Mouse (Mus musculus): ENCODE results near the gene Ifna11. TPM values are rescaled to one million over a fixed set of nuclear protein-coding genes. Genes with fewer than 3 reads are reported as not detected.

Gene Ifna11
- polyA plus RNA-seq, 1 experiment from 2014 or later = not detected

Other genes with a start within 250 kb of the Ifna11 start
- gene Ifna14, start 248.2 kb upstream of the Ifna11 start, polyA plus RNA-seq (2016; fragmentation: Nextera tagmentation; extraction: Ambion mirVana) = not detected in 2 replicates
- not detected in 2 replicates for gene Ifna9, start 227.6 kb upstream of the Ifna11 start, polyA plus RNA-seq (2016; fragmentation: Nextera tagmentation; extraction: Ambion mirVana)
- not detected in 2 replicates for gene Ifna12, start 216.6 kb upstream of the Ifna11 start, polyA plus RNA-seq (2016; fragmentation: Nextera tagmentation; extraction: Ambion mirVana)
- gene C87499, start 185.5 kb upstream of the Ifna11 start, polyA plus RNA-seq (2016; fragmentation: Nextera tagmentation; extraction: Ambion mirVana) = not detected in 2 replicates
- not detected in 2 replicates for gene Ifna13, start 175.5 kb upstream of the Ifna11 start, polyA plus RNA-seq (2016; fragmentation: Nextera tagmentation; extraction: Ambion mirVana)
- not detected in 2 replicates for gene Ifna16, start 143.0 kb upstream of the Ifna11 start, polyA plus RNA-seq (2016; fragmentation: Nextera tagmentation; extraction: Ambion mirVana)
- not detected in 2 replicates for gene Ifna2, start 136.0 kb upstream of the Ifna11 start, polyA plus RNA-seq (2016; fragmentation: Nextera tagmentation; extraction: Ambion mirVana)
- gene Ifnab, start 128.6 kb upstream of the Ifna11 start, polyA plus RNA-seq (2016; fragmentation: Nextera tagmentation; extraction: Ambion mirVana) = not detected in 2 replicates
- gene Gm26566, start 98.2 kb upstream of the Ifna11 start, polyA plus RNA-seq (2016; fragmentation: Nextera tagmentation; extraction: Ambion mirVana) = 0.83 and 1.1 TPM in 2 replicates
- gene Klhl9, start 97.5 kb upstream of the Ifna11 start, polyA plus RNA-seq (2016; fragmentation: Nextera tagmentation; extraction: Ambion mirVana) = 108 and 112 TPM in 2 replicates
- gene Gm13271, start 65.1 kb upstream of the Ifna11 start, polyA plus RNA-seq (2016; fragmentation: Nextera tagmentation; extraction: Ambion mirVana) = not detected in 2 replicates
- gene Gm13283, start 59.8 kb upstream of the Ifna11 start, polyA plus RNA-seq (2016; fragmentation: Nextera tagmentation; extraction: Ambion mirVana) = 0.14 TPM in 1 of 2 replicates, not detected in the other
- gene Gm13290, start 46.1 kb upstream of the Ifna11 start, polyA plus RNA-seq (2016; fragmentation: Nextera tagmentation; extraction: Ambion mirVana) = 0.33 and 0.35 TPM in 2 replicates
- not detected in 2 replicates for gene Gm13289, start 43.0 kb upstream of the Ifna11 start, polyA plus RNA-seq (2016; fragmentation: Nextera tagmentation; extraction: Ambion mirVana)
- gene Gm13272, start 40.1 kb upstream of the Ifna11 start, polyA plus RNA-seq (2016; fragmentation: Nextera tagmentation; extraction: Ambion mirVana) = 0.24 TPM in 1 of 2 replicates, not detected in the other
- gene Ifnz, start 37.8 kb upstream of the Ifna11 start, polyA plus RNA-seq (2016; fragmentation: Nextera tagmentation; extraction: Ambion mirVana) = 0.15 and 0.33 TPM in 2 replicates
- gene Gm13276, start 34.2 kb upstream of the Ifna11 start, polyA plus RNA-seq (2016; fragmentation: Nextera tagmentation; extraction: Ambion mirVana) = not detected in 2 replicates
- not detected in 2 replicates for gene Gm13277, start 31.3 kb upstream of the Ifna11 start, polyA plus RNA-seq (2016; fragmentation: Nextera tagmentation; extraction: Ambion mirVana)
- not detected in 2 replicates for gene Gm13278, start 28.4 kb upstream of the Ifna11 start, polyA plus RNA-seq (2016; fragmentation: Nextera tagmentation; extraction: Ambion mirVana)
- not detected in 2 replicates for gene Gm13275, start 25.5 kb upstream of the Ifna11 start, polyA plus RNA-seq (2016; fragmentation: Nextera tagmentation; extraction: Ambion mirVana)
- gene Gm13279, start 22.6 kb upstream of the Ifna11 start, polyA plus RNA-seq (2016; fragmentation: Nextera tagmentation; extraction: Ambion mirVana) = not detected in 2 replicates
- gene Gm13285, start 20.3 kb upstream of the Ifna11 start, polyA plus RNA-seq (2016; fragmentation: Nextera tagmentation; extraction: Ambion mirVana) = 1.1 TPM in 1 of 2 replicates, not detected in the other
- gene Gm13287, start 16.7 kb upstream of the Ifna11 start, polyA plus RNA-seq (2016; fragmentation: Nextera tagmentation; extraction: Ambion mirVana) = 1.2 TPM in 1 of 2 replicates, not detected in the other
- gene Gm13288, start 14.4 kb upstream of the Ifna11 start, polyA plus RNA-seq (2016; fragmentation: Nextera tagmentation; extraction: Ambion mirVana) = not detected in 2 replicates
- not detected in 2 replicates for gene Ifna7, start 3.7 kb upstream of the Ifna11 start, polyA plus RNA-seq (2016; fragmentation: Nextera tagmentation; extraction: Ambion mirVana)
- gene Ifna6, start 7.5 kb downstream of the Ifna11 start, polyA plus RNA-seq (2016; fragmentation: Nextera tagmentation; extraction: Ambion mirVana) = not detected in 2 replicates
- gene Ifna5, start 15.6 kb downstream of the Ifna11 start, polyA plus RNA-seq (2016; fragmentation: Nextera tagmentation; extraction: Ambion mirVana) = not detected in 2 replicates
- not detected in 2 replicates for gene Ifna4, start 21.9 kb downstream of the Ifna11 start, polyA plus RNA-seq (2016; fragmentation: Nextera tagmentation; extraction: Ambion mirVana)
- gene Ifna1, start 30.1 kb downstream of the Ifna11 start, polyA plus RNA-seq (2016; fragmentation: Nextera tagmentation; extraction: Ambion mirVana) = not detected in 2 replicates
- not detected in 2 replicates for gene Ifne, start 60.2 kb downstream of the Ifna11 start, polyA plus RNA-seq (2016; fragmentation: Nextera tagmentation; extraction: Ambion mirVana)

All from heart, embryonic 12.5 days (tissue).